Mouse (Mus musculus): Measurements from ENCODE around the gene Serac1.

DNA sequence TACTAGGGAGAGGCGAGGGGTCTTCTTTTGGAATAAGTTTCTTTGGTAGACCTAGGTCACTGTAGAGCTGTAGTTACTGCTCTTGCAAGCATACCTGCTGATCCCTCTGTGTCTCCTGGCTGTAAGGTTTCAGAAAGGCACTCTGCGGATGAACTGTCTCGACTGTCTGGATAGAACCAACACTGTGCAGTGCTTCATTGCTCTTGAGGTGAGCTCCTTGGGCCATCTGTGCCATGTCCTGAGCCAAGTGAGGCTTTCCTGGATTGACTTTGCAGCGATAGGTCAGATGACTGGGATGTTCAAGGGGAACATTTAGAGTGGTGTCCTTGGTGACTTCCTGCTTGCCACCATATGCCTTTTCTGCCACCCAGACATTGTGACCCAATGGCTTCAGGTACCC, 69.9 kb downstream of the Serac1 start:
- no peak for TF ChIP-seq EP300 (IDR thresholded peaks at IDR 0.05; ENCODE audit: low read depth)
- TF ChIP-seq CTCF (IDR thresholded peaks at IDR 0.05; ENCODE audit: low read depth) = no peak
